Mouse (Mus musculus) layer of hippocampus, adult 9-11 months (tissue): Measurements from ENCODE around the gene Serpinf2.
A peak's percentile ranks its signal among the peaks of the same experiment; 100 is the strongest.

ENCODE experiments used
- DNase-seq: peaks from one replicate; pipeline ENCODE4 v3.0.0; 2022

Gene Serpinf2

DNA sequence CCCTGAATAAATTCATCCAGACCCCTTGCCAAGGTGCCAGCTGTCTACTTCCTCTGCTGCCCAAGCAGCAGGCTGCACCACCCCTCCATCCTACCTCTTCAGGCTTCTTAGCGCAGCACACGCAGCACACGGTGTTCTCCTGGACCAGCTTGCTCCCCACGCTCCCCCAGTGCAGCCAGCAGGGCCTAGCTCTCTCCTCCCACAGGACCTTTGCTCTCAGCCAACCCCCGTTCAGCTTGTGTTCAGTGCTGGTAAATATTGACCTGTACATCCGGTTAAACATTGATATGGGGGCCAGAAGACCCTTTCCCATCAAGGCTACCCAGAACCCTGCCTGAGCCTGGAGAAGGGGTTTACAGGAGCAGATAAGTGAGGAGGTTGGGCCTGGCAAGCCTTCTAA is at the start of gene Serpinf2:
Serpinf2 (minus strand) TSS at position 229 of the 400 bp plus-strand sequence.
- DNase-seq: no peak

DNA sequence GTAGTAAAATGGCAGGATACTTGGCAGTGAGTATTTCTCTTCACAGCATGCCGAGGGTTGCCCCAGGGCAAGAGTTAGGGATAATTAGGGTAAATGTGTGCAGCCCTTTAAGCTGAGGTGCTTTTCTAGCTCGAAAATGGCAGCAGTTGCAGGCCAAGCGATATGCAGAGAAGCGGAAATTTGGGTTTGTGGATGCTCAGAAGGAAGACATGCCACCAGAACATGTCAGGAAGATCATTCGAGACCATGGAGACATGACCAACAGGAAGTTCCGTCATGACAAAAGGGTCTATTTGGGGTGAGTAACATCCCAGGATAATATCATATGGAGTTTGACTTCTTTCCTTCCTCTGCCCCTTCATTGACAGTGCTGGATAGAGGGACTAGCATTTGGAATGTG is 48.1 kb upstream of the Serpinf2 start:
- no peak for DNase-seq

DNA sequence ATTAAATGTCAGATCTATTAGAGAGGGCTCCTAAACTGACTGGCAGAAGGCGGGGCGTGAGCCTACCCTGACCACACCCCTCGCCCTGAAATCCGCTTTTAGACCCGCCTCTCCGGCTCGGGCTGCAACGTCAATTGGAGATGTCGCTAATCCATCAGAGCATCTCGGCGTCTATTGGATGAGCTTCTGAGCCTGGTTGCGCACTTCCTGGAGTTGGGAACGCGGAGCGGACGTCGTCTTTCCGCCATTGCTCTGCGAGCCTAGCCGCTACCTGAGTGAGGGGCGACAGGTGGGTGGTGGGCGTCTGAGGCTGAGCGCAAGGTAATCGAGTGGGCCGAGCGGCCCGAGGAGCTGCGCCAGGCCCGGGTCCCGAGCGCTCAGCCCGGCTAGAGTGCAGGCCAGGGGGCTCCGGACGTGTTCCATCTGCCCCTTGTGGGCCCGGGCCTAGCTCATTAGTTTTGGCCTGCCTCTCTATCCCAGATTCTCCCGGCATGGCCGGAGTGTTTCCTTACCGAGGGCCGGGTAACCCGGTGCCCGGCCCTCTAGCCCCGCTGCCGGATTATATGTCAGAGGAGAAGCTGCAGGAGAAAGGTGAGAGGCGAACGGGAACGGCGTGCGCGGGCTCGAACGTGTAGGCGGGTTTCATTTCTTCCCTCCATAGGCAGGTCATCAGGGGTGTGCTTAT is 47.4 kb upstream of the Serpinf2 start, which contains the start of gene Prpf8:
Prpf8 (plus strand) TSS at position 216 of the 685 bp plus-strand sequence.
- peak; percentile 98 for DNase-seq

GRCm38 (mm10) chr11:75486192-75486591 is 46.8 kb upstream of the Serpinf2 start:
- no peak for DNase-seq

DNA sequence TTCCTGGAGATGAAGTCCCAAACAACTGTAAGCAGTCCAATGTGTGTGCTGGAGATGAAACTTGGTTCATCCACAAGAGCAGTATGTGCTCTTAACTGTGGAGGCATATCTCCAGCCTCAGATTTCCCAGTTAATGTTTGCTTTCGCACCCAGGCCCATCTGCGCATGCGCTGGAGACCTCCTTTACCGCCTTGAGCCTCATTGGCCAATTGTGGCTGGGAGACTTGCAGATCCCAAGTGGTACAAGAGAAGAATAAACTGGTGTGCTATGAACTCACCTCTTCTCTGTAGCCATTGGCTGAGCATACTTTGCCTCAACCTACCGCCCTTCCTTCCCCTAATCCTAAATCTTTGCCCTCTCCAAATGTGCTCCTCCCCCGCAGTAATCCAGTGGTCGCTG is 34.0 kb upstream of the Serpinf2 start:
- DNase-seq: no peak

DNA sequence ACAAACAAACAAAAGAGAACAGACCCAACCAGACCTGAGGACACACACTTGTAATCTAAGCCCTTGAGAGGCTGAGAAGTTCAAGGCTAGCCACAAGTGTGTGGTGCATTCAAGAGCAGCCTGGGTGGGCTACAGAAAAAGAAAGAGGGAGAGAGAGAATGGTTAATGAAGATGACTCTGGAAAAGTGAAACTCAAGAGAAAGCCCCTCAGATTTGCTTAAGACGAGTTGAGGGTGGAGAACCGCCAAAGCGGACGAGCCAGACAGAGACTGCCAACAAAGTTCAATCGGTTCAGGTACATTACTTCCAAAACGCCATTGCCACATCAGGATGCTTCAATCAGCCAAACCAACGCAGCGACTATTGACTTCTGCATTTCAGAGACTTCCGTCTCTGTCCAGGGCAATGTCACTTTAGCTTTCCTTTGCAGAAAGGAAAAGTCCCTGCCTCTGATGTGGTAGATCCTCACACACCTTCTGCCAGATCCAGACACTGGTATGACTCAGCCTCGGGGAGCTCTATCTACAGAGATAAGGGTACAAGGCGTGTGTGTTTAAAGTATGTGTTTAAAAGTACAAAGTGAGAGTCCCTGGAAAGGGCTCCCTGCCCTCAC is 33.2 kb upstream of the Serpinf2 start:
- no peak for DNase-seq

DNA sequence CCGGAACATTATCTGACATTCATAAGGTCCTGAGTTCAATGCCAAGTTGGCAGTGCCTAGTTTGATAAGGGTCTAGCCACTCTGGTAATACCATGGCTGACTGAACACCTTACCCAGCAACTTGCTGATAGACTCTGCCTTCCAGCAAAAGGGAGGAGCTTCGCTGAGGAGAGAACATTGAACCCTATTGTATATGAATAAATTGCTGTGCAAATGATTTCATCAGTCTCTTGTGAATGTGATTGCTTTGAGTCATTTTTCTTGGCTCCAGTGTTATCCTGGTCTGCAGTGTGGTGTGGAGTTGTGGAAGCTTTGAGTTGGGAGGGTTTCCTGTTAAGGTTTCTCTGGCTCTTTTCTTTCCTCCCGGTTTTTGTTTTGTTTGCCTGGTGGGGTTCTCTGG is 31.3 kb upstream of the Serpinf2 start:
- no peak for DNase-seq

DNA sequence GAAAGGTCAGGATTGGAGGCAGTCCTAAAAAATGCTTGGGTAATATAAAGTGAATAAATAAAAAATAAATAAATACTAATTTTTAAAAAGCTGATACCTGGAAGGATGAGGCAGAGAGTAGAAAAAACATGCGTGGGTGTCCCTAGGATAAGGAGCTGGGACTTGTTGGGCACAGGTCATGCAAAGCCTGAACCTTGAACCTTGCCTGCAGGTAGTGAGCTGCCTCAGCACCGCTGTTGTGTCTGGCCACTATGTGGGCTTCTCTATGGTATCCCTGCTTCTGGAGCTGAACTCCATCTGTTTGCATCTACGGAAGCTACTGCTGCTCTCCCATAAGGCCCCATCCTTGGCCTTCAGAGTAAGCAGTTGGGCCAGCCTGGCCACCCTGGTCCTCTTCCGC is 29.9 kb upstream of the Serpinf2 start:
- no peak for DNase-seq

DNA sequence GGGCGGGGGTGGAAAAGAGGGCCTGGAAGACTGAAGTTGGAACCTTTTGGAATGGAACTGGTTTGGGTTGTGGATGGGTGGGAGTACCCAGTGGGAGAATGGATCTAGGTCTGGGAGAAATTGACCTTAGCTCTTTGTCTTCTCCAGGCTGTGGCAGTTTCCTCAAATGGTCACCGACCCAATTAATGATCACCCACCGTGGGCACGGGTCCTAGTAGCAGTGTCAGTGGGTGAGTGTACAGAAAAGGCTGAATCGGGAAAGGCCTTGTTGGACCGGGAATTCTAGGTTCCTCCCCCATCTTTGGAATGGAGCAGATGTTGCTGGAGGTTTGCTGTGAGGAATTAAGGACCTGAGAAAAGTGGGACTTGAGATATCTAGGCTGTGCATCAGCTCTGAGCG is 29.0 kb upstream of the Serpinf2 start:
- DNase-seq: no peak

DNA sequence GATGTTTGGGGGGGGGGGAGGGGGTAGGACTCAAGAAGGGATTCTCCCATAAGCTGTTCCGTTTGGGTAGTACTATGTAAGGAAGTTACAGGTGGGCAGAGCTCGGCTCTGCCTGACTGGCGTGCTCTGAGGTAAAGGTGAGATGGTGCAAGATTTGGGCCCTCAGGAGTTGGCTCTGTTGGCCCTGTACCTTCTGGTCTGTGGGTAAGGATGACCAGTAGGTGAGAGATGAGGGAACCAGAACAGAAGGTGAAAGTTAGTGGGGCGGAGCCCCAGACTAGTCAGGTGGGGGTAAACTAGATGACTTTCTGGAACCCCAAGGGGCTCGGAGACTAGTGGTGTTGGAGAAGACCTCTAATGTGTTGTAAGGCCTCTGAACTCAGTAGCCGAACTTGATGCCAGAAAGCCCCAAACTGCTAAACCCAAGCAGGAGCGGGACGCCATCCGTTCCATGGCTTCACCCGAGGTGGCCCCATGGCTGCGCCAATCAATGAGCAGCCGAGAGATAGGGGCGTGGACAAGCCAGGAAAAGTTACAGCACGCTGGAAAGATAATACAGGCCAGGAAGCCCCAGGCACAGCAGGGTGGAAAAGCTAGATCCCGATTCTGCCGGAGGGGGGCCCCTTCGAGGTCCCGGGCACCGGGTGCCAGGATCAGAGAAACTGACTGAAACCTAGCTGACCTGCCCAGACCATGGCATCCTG is 28.3 kb upstream of the Serpinf2 start:
- DNase-seq: no peak

DNA sequence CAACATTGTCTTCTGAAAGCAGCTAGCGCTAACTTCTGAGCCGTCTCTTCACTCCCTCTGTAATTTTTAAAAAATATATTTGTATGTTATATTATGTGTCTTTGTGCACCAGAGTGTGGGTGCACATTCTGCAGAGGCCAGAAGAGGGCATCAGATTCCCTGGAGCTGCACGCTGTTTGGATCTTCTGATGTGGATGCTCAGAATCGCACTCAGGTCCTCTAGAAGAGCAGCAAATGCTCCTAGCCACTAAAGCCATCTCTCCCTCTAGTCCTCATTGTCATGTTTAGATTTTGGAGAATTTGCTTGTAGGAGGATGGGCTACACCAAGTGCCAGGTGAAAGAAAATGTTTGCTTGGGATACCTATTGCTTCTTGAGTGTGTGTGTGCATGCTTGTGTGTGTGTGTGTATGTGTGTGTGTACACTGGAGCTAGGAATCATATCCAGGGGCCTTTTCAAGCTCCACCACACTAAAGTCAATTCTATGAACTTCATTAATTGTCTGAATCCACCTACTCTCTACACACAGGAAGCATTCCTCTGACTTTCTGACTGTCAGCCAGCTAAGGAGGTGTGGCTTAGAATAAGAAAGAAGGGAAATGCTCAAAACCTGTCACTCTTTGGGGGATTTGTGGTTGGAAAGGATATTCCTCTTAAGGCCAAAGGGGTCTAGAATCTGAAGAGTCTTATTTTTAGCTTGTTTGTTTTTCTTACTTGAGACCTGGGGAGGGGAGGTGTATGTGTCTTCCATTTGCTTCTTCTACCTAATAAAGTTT is 27.5 kb upstream of the Serpinf2 start:
- no peak for DNase-seq

- DNase-seq: no peak
Measured at GRCm38 (mm10) chr11:75465051-75465450, 25.7 kb upstream of the Serpinf2 start.

GRCm38 (mm10) chr11:75464417-75464816 is 25.0 kb upstream of the Serpinf2 start:
- no peak for DNase-seq

DNA sequence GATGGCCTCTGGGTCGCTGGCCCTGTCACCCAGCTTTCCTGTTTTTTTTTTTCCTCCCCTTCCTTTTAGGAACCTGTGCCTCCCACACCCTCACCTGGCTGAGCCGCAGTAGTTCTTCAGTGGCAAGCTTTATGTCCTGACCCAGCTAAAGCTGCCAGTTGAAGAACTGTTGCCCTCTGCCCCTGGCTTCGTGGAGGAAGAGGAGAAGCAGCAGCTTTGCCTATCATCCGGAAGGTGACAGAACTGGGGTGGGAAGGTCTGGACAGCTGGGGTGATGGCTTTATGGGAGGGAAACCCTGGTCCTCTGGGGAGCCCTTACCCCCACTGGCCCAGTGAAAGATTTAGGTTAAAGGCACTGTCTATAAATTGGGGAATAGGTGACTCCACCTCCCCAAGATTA is 24.2 kb upstream of the Serpinf2 start:
- DNase-seq: no peak

- peak; percentile 72 for DNase-seq
Measured at GRCm38 (mm10) chr11:75462865-75463336, 23.5 kb upstream of the Serpinf2 start.

DNA sequence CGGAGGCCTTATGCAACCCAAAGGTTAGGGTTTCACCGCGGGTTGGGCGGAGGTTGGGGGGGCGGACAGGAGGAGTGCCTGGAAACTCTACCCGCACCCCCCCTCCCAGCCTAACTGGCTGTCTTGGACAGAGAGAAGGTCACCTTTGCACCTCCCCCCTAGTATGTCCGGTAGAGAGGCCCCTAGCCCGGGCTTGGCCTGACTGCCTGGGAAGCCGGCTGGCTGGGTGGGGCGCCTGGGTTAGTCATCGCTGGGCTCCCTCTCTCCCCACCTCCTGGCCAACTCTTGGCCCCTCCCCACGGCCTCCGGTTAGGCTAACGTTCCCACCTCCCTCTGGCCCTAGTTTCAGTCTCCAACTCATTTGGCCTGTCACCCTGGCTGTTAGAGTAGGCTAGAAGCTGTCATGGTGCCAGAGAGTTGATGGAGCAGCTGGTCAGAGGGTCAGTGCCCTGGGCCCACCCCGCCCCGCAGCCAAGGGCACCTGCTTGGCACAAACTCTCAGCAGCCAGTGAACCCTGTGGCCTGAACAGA is 22.9 kb upstream of the Serpinf2 start:
- DNase-seq: peak; percentile 66

DNA sequence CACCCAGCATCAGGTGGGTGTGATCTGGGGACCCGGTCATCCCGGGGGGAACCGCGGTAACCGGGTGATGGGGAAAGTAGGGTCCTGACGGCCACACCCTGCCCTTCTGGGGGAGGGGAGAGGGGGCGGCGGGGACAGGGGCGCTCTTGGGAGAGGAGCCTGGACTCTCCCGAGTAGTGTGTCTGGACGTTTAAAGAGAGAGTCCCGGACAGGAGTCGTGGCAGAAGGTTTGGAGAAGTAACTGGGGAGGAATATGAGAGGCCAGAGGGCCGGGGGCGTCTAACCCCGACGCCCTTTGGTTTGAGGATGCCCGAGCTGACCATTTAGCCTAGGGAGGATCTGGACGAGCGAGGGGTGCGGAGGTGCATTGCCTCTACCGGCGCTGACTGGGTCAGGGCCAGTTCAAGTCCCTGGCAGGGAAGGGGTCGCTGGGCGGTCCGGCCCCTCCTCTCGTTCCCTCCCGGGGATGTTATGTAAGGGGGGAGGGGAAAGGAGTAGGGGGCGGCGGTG is 22.4 kb upstream of the Serpinf2 start:
- no peak for DNase-seq

GRCm38 (mm10) chr11:75460844-75461742 is 21.7 kb upstream of the Serpinf2 start, which contains the start of gene Tlcd2:
TSS of gene Tlcd2 (plus strand) at chr11:75461715.
- DNase-seq: peak; percentile 100

- peak; percentile 95 for DNase-seq
Measured at GRCm38 (mm10) chr11:75460103-75460843, 20.9 kb upstream of the Serpinf2 start.

DNA sequence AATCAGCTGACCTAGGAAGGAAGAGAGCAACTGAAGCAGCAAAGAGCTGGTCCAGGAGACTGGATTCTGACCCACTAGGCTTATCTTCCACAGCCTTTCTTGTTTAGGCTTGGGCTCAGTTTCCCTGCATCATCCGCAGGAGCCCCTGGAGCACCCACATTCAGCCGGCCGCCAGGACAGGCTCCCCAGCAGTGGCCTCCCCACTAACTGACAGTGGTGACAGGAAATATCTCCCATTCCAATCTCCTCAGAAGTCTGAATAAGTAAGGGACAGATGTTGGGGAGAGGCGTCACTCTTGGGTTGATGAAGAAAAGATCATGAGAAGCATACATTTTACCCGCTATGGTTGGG is 20.3 kb upstream of the Serpinf2 start:
- no peak for DNase-seq
